Mouse (Mus musculus) myocyte (in vitro differentiated cells): ENCODE data around the gene Ccnt1.

Source experiments
- CEBPB ChIP-seq: IDR thresholded peaks from 2 replicates; pipeline ENCODE4 v1.6.1; 2011; ENCODE audit warnings: mild to moderate bottlenecking, moderate library complexity; ENCODE audit not compliant: poor library complexity, insufficient read depth, severe bottlenecking
- E2F4 ChIP-seq: IDR thresholded peaks from one replicate; pipeline ENCODE4 v1.6.1; 2011; ENCODE audit warnings: mild to moderate bottlenecking, control low read depth, moderate library complexity; ENCODE audit not compliant: insufficient read depth
- MAX ChIP-seq: IDR thresholded peaks from one replicate; pipeline ENCODE4 v1.6.1; 2011; ENCODE audit warnings: low read depth, mild to moderate bottlenecking, control low read depth
- POLR2A ChIP-seq: IDR thresholded peaks from one replicate; pipeline ENCODE4 v1.6.1; 2011; ENCODE audit warnings: low read depth, mild to moderate bottlenecking, control low read depth, moderate library complexity; ENCODE audit not compliant: insufficient read length
- POLR2AphosphoS2 ChIP-seq: IDR thresholded peaks from one replicate; pipeline ENCODE4 v1.6.1; 2011; ENCODE audit warnings: low read depth, control low read depth; ENCODE audit not compliant: insufficient read length
- REST ChIP-seq: IDR thresholded peaks from one replicate; pipeline ENCODE4 v1.6.1; 2011; ENCODE audit warnings: mild to moderate bottlenecking, control low read depth, moderate library complexity; ENCODE audit not compliant: insufficient read depth, insufficient read length
- TCF12 ChIP-seq: IDR thresholded peaks from one replicate; pipeline ENCODE4 v1.6.1; 2011; ENCODE audit warnings: mild to moderate bottlenecking, control low read depth; ENCODE audit not compliant: poor library complexity, insufficient read depth, severe bottlenecking
- USF1 ChIP-seq: IDR thresholded peaks from one replicate; pipeline ENCODE4 v1.6.1; 2011; ENCODE audit warnings: low read depth, mild to moderate bottlenecking, control low read depth, moderate library complexity

DNA sequence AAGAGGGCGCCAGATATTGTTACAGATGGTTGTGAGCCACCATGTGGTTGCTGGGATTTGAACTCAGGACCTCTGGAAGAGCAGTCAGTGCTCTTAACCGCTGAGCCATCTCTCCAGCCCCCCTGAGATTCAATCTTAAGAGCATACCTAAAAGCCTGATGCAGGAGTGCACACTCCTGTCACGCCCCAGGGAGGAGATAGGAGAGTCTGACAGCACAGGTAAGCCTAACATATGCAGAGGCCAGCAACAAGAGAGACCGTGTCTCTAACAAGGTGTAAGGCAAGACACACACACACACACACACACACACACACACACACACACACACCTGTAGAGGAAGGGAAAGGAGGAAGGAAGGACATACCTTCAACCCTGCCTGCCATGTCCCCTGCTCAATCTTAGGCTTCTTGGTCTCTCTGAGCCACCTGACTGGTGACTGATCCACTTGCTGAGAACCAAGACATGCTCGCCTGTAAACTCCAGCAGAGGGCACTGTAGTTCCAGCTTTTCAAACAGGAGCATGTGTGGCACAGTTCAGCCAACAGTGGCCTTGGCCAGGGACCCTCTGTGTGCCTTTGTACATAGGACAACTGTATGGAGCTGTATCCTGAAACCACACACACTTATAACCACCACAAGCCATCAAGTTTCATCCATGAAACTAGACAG lies 9.2 kb upstream of the Ccnt1 start:
- TF ChIP-seq MAX (no peak), POLR2A (no peak), E2F4 (no peak), POLR2AphosphoS2 (no peak), CEBPB (no peak), USF1 (no peak), TCF12 (no peak), REST (no peak)
